Mouse (Mus musculus) G1E (cell line): ENCODE measurements around the gene Pip5k1a.

Source experiments
- CTCF ChIP-seq: IDR thresholded peaks from 2 replicates; pipeline ENCODE4 v1.5.1; 2012; ENCODE audit warnings: low read depth, low read length, inconsistent platforms, mixed read lengths
- GATA1 ChIP-seq: IDR thresholded peaks from 2 replicates; pipeline ENCODE4 v1.6.1; 2012; ENCODE audit warnings: borderline replicate concordance, low read length, inconsistent platforms, mixed read lengths
- GATA2 ChIP-seq: IDR thresholded peaks from 2 replicates; pipeline ENCODE4 v1.6.1; 2012; ENCODE audit warnings: low read depth, low read length, inconsistent platforms, borderline replicate concordance
- POLR2AphosphoS5 ChIP-seq: IDR thresholded peaks from 2 replicates; pipeline ENCODE4 v1.6.1; 2012; ENCODE audit warnings: low read depth, low read length, inconsistent platforms; ENCODE audit not compliant: insufficient replicate concordance
- TAL1 ChIP-seq: conservative IDR thresholded peaks from 2 replicates; pipeline ENCODE4 v1.6.1; 2012; ENCODE audit warnings: low read depth, low read length, inconsistent platforms, mixed read lengths

DNA sequence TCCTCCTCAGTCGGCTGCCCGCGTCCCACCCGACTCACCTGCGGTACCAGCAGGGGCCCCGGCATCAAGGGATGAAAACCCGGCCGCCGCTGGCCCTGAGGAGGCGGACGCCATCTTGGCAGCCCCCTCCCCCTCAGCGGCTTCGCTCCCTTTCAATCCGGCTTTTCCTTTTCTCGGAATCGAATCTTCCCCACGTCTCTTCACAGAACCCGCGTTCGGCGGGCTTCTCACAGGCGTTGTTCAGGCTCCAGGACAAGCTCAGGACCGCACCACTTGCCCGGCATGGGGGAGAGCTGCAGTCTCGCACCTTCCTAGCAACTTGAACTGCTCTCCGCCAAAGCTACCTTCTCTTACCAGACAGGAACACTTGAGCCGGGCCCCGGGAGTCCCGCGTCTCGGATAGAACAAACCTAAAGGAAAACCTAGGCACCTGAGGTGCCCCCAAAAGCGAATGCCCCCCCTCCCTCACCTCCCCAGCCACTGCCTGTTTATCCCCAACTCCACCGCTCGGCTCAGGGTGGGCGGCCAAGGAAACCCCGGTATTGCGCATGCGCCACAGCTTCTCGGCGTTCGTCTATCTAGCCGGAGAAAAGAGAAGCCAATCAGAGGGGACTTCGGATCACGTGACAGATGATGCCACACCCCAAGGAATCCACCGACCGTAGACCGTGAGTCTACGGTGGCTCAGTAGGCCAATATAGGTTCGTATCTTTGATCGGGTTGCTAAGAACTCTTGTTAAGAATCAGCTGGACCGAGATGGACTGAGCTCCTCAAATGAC, at the start of gene Pip5k1a:
- no peak for TF ChIP-seq CTCF
- TF ChIP-seq GATA1 = no peak
- TF ChIP-seq TAL1 = no peak
- TF ChIP-seq GATA2 = no peak
- no peak for TF ChIP-seq POLR2AphosphoS5
